Mouse (Mus musculus): ENCODE results near the gene Prkcb.

Prkcb gene

DNA sequence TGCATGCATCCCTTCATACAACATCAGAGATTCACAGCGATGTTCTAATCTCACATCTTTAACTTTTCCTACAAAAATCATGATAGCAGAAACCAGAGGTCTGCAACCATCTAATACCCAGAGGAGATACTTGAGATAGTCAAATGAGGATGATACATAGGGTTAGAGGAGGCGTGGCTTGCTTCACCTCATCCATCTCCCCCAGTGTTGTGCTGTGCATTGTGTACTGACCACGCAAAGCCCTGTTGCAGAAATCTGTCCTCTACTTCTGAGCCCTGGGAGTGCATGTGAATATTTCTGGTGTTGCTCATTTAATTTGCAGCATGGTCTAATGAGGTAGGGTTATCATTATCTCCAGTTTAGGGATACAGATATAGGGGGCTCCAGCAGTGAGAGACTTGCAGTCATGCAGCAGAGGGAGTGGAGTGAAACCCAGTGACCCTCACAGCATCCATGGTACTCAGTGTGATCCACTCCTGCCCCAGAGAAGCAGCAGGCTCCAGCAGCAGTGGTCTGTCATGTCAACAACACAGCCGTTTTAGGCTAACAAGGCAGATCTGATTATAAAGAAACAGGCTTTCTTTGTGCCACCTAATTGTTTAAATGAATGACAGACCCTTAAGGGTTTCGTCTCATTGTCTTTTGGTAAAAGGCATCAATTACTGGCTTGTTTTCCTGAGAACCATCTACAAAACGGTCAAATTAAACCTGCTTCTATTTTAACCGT is 269.7 kb downstream of the Prkcb start:
- DNase-seq: no peak

DNA sequence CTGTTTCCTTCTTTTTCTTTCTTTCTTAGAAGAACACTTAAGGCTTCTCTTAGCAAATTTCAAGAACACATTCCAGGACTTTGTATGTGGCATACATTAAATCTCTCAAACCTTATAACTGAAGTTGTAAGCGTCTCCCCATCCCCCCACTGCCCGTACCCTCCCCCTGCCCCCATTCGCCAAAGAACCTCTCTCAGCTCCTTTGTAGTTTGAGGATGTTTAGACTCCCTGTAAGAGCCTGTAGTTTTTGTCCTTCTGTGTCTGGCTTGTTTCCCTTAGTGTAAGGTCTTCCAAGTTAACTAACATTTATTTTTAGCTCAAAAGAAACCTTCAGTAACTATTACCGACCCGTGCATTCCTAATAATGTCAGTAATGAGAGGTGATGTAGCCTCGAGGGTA is 270.4 kb downstream of the Prkcb start:
- DNase-seq: no peak

DNA sequence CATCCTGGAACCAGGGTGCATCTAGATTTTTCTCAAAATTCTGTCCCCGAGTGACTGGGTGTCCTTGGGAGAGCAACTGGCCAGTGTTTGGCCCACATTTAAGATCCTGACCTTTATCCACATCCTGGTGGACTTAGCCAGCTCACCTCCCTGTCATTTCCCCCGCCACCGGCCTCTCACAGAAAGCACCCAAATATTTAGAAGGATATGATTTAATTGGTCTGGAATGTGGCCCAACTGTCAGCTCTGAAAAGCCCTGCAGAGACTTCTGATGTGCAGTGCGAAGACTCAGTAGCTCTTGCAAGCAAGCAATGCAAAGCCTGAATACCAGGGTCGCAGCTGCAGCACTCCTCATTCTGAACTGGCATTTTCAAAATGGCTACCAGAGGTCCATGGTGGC is 274.0 kb downstream of the Prkcb start:
- no peak for DNase-seq

DNA sequence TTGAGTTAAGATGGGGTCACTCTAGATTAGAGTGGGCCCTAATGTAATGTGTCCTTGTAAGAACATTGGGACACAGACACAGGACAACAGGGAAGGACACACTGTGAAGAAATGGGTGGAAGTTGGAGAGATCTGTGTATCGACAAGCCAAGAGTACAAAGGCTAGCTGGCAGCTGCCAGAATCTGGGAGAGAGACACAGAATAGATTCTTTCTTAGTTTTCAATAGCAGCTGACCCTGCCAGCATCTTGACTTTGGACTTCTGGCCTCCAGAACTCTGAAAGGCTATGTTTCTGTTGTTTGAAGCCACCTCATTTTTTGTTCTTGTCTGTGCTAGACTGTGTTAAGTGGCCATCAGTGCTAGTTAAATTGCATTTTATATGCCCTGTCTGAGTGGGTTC is 276.8 kb downstream of the Prkcb start:
- DNase-seq: peak; percentile 26

DNA sequence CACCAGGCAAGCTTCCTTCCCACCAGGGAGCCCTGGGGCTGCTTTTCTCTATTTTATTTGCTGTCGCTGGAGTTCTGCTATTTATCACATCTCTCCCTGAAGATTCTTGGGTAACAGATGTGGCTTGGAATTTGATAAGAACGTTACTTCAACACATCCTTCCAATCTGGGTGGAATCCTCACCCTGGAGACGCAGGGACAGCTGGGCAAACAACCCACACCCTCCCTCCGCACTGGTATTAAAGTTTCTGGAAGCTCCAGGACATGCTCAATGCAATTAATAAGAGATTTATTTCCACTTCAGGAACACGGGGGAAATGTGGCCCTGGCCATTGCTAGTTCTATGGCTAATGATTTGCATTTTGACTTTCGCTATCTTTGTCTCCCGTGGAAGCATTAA is 277.5 kb downstream of the Prkcb start:
- DNase-seq: no peak

DNA sequence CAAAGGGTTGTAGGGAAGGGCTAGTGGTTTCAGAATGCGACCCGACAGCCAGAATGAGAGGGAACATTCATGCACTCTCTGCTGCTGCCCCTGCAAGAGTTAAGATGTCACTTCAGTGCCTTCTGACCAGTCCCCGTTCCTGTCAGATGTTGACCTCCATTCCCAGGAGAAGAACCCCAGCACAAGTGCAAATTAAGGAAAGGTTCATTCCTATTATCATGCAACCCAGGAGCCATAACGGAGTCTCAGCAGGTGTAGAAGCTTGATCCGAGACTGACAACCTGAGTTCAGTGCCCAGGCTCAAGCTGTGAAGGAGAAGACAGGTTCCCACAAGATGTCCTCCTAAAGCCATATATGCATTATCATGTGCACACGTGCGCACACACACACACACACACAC is 280.2 kb downstream of the Prkcb start:
- no peak for DNase-seq

DNA sequence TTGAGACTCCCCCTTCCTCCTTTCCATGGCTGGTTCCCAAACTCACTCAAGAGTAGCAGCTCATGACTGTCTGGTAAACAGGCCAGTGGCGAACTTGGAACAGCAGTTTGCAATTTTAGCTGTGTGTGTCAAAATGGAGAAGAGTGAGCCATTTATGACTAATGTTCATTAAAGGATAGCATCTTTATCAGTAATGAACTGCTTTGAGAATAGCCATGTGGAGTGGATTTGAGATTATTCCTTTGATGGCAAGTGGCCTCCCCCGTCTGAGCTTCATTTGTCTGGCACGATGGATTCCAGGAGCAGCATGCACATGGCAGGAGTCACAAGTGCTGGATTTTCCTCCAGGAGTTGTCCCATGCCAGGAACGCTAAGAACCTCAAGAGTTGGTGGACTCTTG is 281.9 kb downstream of the Prkcb start:
- DNase-seq: no peak

DNA sequence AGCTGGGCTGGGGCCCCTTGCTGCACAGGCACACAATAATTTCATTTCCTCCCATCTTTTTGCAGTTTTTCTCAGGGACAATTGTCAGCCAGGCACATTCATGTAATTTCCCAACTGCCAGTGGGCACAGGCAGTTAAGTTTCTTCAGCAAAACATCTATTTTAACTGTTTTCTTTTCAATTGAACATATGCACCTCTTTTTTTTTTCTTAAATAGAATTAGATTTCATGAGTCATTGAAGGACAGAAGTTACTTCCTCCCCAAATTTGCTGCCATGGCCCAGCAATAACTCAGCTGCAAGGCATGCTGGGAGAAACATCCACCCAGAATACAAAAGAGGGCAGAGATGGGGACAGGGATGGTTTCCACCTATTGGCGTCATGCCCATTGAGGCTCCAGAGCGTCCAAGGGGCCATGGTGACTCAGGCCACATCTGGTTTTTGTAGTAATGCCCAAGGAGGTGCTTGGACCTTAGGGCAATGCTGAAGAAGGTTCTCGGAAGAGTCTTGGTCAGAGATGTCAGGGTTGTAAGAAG is 284.6 kb downstream of the Prkcb start:
- DNase-seq: no peak

DNA sequence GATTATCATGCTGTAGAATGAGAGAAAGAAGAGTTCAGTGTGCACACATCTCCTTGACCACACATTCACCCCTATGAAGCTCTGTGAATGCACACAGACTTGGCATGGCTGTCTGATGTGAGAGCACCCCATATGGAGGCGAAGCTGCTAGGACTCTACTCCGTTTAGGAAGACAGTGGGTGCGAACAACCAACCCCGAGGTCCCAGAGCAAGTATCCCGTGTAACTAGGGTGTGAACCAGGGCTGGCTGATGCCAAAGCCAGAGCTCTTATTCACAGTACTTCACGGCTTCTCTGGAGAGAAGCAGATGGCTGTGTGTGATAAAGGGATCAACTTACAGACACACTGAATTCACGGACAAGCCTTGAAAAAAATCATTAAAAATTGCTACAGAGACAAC is 285.9 kb downstream of the Prkcb start:
- DNase-seq: no peak

DNA sequence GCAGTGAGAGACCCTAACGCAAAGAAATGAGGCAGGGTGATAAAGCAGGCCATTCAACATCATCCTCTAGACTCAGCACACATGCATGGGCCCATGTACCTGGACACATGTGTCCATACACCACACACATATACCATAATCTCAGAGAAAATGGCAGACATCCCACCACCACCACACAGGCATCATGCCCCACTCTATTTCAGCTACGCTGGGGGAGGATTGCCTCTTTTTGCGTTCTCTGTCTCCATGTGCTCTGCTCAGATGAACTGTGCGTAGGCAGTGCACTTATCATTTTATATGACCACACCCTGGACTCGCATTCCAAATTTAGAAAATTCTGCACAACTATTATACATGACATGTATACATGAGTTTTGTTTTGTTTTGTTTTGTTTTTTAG is 286.5 kb downstream of the Prkcb start:
- DNase-seq: no peak

DNA sequence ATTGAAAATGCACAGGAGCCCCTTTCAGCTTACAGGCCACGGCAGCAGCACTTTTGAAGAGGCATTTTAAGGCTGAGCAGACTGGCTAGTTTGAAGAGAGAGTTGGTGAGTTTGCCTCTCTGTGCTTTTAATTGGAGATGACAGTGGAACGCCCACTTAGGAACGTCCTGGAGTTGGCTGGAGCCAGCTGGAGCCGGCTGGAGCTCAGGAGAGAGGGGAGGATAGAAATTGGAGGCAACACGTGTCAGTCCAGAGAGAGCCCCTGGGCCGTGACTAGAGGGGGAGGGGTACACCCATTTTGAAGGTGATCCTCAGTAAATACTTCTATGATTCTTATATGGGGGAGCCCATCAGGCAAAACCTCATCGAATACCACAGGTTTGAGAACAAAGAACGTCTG is 287.0 kb downstream of the Prkcb start:
- no peak for DNase-seq

DNA sequence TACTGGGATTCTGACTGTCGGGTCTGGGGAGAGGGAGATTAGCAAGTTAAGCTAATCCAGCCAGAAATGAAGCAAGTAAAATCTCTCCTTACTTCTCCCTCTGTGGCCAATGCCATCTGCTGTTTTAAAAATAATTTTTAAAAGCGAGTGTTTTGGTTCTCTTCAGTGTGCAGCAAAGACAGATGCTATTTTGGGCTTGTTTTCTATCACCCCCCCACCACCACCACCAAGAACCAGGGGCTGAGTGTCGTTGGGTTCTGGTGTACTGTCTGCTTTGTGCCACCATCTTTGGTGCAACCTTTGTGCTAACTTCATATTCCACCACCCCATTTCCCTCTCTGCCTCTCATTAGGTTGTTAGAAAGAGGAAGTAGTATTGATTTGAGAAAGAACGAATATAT is 289.0 kb downstream of the Prkcb start:
- DNase-seq: no peak

DNA sequence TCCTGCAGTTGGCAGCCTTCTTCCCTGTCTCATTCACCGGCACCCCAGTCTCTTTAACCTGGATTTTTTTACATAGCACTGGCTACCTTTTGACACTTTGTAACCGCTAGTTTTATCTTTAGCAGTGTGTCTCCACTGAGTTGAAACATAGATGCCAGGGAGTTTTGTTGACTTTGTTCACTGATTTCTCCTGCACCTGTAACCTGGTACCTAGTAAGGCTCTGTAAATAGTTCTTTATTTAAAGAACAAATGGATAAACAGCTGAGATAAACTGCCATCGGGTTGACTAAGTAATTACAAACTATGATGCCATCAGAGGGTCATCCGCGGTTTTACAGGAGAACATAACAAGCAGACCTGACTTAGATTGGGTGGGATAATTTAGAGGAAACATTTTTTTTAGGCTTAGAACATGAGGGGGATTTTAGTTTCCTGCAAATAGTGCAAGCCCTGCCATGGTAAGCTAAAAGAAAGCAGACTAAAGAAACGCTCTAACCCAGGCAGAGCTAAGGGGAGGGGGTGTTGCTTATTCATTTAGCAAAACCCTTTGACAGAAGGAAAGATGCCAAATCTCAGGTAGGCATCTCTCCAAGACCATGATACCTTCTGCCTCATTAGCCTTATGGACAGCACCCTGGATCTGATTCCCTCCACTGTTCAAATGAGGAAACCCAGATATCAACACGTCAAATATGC is 291.1 kb downstream of the Prkcb start:
- no peak for DNase-seq

DNA sequence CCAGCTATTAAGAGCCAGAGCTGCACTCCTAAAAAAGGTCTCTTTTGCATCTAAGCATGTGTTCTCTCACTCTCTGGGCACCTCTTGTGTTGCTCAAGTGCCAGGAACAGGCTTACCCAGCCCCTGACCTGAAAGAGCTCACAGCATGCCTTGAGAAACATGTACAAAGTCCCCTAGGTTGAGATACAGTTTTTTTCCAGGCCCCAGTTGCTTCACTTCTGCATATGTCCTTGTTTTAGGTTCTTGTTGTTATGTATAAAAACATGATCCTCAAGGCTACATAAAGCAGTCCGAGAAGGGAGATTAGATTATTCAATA is 291.6 kb downstream of the Prkcb start:
- DNase-seq: no peak

DNA sequence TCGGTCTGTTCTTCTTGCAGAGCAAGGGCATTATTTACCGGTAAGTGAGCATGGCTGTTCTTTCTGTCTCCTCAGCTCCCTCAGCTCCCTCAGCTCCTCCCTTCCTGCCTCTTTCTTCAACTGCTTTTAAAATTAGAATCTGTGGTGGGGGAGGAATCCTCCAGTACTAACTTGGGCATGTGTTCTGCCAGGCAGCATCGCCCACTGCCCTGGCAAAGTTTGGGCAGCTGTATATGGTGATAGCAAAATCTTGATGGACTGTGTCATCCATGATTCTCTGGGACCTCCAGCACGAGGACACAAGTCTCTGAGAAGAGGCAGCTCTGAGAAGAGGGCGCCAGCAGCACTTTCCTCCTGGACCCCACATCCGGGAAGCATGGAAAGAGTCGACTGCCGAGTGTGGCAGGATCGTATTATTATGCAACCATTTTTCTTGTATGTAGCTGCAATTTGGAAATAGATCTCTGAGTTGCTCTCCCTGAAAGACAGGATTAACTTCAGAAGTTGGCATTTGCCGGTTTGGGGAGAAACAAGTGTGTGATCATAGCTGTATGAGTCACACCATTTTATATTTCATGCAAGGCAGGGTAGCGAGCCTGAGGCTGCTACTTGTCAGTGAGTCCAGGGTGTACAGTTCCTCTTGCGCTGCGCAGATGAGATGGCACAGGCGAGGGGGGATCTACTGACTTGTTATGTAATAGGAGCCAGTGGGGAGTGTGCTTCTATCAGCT is 296.0 kb downstream of the Prkcb start:
- no peak for DNase-seq

DNA sequence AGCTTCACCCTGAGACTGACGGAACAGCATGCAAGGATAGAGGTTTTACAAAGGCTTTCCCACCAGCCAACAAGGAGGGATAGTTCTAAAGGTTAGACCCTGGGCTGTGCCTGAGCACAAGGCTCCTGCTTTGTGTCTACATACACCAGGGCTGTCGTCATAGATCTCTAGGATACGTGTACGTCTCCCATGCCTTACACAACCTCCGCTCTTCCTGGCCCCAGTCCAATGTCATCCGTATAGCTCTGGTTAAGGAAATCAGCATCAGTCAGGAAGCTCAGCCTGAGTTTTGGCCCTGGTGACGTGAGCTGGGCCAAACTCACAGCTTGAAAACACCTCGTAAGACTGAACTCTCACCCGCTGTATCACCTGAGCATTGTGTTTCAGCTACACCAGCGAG is 307.3 kb downstream of the Prkcb start:
- DNase-seq: no peak

DNA sequence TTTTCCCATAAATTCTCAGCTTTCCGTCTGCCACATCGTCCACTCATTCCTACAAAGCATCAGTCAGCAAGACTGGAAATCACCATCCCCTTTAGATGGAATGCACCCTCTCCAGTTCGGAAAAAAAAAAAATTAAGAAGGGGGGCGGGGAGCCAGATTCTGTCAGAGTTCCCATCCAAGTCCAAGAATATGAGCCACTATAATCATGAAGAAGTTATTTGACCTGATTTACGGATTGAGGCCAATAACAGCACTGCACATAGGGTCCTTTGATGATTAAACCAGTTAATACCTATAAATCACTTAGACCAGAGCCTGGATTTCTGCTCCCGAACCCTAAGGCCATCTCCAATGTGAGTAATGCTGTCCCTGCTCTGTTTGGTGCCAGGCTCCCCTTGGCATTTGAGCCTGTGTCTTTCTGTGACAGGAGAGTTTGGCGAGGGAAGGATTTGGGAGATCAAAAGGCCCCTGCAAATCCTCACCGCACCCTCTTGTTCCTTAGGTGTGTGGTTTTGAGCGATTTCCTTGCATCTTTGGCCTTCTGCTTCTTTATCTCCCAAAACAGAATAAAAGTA is 308.1 kb downstream of the Prkcb start:
- DNase-seq: no peak

DNA sequence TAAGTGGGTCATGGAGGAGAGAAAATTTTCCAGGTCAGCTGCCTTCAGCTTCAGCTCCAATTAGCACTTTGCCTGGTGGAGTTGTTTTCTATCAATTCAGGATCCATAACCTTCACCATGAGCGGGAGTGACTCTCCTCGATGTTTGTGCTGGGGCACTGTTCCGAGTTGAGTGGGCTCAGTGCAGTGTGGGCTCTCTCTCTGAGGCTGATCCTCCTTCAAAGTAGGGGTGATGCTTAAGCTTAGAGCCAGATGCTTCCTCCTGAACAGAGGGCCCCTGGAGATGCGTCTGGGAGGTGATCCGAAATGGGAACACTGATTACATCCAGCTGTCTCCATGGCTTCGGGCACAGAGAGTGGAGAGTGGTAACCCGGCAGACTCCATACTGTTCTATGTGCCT is 308.8 kb downstream of the Prkcb start:
- DNase-seq: no peak

DNA sequence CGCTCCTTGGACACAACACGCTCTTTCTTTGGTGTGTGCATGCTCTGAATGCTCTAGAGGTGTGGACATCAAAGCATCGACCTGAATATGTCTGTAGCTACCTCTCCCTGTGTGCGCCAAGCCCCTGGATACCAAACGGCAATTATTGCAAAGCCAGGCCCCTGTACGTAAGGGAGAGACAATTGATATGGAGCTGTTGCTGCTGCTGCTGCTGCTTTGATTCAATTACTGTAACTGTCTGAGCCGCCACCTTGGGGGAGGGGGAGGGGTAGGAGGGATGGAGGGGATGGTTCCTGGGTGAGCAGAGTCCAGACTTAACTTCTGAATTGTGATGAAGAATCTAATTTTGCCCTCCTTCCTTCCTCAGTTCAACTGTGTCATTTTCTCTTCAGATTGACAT is 312.3 kb downstream of the Prkcb start:
- no peak for DNase-seq

DNA sequence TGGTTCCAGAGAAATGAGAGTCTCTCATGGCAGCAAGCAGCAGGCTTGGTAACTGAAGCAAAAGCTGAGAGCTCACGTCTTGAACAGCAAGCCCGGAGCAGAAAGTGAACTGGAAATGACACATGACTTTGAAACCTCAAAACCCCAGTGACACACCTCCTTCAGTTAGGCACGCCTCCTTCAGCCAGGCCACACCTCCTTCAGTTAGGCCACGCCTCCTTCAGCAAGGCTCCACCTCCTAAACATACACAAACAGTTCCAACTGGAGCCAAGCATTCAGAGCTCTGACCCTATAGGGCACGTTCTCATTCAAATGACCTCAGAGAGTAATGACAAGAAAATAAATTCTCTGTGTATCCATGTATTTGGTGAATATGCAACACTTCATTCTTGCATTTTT is 316.5 kb downstream of the Prkcb start:
- no peak for DNase-seq

DNA sequence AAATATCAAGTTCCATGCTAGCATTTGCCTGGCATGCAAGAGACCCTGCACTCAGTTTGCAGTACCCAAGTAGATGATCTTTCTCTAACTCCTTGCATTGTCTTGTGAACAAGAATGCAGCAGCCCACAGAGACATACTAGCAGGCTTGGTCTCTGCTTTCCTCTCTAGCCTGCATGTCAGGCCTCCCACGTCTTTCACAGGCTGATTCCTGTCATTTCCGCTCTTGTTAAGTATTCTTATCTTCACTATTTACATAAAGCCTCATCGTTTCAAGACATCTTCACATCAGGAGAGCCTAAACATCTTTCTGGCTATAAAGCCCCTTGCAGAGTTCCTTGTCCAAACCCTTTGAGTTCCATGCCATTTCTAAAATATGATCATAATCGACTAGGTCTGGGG is 320.9 kb downstream of the Prkcb start:
- DNase-seq: no peak

DNA sequence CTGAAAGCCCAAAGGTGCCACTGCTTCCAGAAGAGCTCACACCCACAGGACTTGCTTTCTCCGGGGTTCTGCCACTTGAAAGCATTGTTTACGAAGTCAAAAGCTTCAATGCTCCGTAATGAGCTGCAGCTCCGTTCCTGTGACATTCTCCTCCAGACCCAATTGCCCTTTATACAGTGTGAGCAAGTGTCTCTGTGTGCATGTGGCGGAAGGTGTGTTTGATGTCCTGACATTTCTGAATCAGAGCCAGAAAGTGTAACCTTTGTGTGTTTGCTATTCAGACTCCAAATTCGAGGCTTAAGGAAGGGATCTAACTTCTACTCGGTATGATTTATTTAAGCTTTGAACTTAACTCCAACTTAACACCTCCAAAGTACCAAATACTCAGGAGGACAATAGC is 321.6 kb downstream of the Prkcb start:
- DNase-seq: no peak

DNA sequence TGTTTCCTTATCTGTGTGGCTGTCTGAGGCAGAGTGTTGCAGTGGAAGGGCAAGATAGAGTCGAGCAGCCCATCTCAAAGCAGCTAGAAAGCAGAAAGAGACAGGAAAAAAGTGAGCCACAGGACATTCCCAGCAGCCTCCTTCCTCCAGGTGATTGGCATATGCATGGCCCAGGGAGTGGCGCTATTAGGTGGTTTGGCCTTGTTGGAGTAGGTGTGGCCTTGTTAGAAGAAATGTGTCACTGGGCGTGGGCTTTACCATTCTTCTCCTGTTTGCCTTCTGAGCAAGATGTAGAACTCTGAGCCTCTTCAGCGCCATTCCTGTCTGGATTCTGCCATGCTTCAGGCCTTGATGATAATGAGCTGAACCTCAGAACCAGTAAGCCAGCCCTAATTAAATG is 325.3 kb downstream of the Prkcb start:
- no peak for DNase-seq
